Mouse (Mus musculus) hindbrain, postnatal 0 days (tissue): Measurements from ENCODE around the gene Xpr1. TPM values are rescaled to one million over a fixed set of nuclear protein-coding genes. Genes with fewer than 3 reads are reported as not detected.
A peak's percentile ranks its signal among the peaks of the same experiment; 100 is the strongest.

Experiments
- ATAC-seq: fragments of 200-750 bp; cut with Nextera tagmentation; 2 replicates; pipeline ENCODE4 v1.8.0; 2017; ENCODE audit warnings: mild to moderate bottlenecking, moderate TSS enrichment, moderate library complexity
- DNase-seq: peaks from one replicate; pipeline ENCODE4 v3.0.0-alpha.2; 2015; ENCODE audit warnings: low spot score
- H3K27ac ChIP-seq: fragments of 300-500 bp; sonication (generic); 2 replicates; pipeline ENCODE4 v1.5.1; 2014; ENCODE audit warnings: mild to moderate bottlenecking
- H3K27me3 ChIP-seq: fragments of 300-500 bp; sonication (generic); 2 replicates; pipeline ENCODE4 v1.6.1; 2014; ENCODE audit warnings: low read length, mixed read lengths; ENCODE audit not compliant: insufficient read depth
- H3K36me3 ChIP-seq: fragments of 300-500 bp; sonication (generic); 2 replicates; pipeline ENCODE4 v1.6.1; 2014; ENCODE audit warnings: low read length, mixed read lengths; ENCODE audit not compliant: insufficient read depth
- H3K4me1 ChIP-seq: fragments of 300-500 bp; sonication (generic); 2 replicates; pipeline ENCODE4 v1.6.1; 2014; ENCODE audit warnings: antibody characterized with exemption, low read length, mixed read lengths; ENCODE audit not compliant: insufficient read depth
- H3K4me2 ChIP-seq: fragments of 300-500 bp; sonication (generic); 2 replicates; pipeline ENCODE4 v1.6.1; 2014; ENCODE audit warnings: low read depth, mild to moderate bottlenecking, low read length, moderate library complexity, mixed read lengths
- H3K4me3 ChIP-seq: fragments of 300-500 bp; sonication (generic); 2 replicates; pipeline ENCODE4 v1.5.1; 2014; ENCODE audit warnings: low read length
- H3K9ac ChIP-seq: fragments of 300-500 bp; sonication (generic); replicated peaks from 2 replicates; pipeline ENCODE4 v1.6.1; 2014; ENCODE audit warnings: mild to moderate bottlenecking, low read length, moderate library complexity, mixed read lengths
- H3K9me3 ChIP-seq: fragments of 300-500 bp; sonication (generic); 2 replicates; pipeline ENCODE4 v1.6.1; 2016; ENCODE audit warnings: low read length, mixed read lengths
- CTCF ChIP-seq: IDR thresholded peaks from 2 replicates; pipeline ENCODE4 v1.5.1; 2016; ENCODE audit warnings: antibody characterized with exemption, control low read depth, low read depth
- WGBS: fragments of 180-500 bp; shearing (Covaris S2); extraction: QIAGEN DNeasy Blood & Tissue Kit; methylation state at CpG from one replicate; pipeline ENCODE4 v1.1.7; 2014; 5-methylcytosine and 5-hydroxymethylcytosine counted together
- microRNA-seq, 2 experiments: library from miRNA; unstranded; fragments of <30 nt; microRNA quantifications; one replicate each; pipeline ENCODE4; 2016
- polyA plus RNA-seq: library from polyadenylated mRNA; unstranded; fragments of >200 nt; fragmentation: Nextera tagmentation; extraction: Ambion mirVana; gene quantifications from 2 replicates; pipeline ENCODE4 v1.2.1, GENCODE M21; 2015
- total RNA-seq: library from RNA; depleted of rRNA; stranded (reverse); fragments of >200 nt; gene quantifications from 2 replicates; pipeline ENCODE4 v1.2.3, GENCODE M21; 2014; rRNA removed

Gene Xpr1
- total and polyA plus RNA-seq, 2 experiments from 2014 or later, result 33.8 to 107 TPM

DNA sequence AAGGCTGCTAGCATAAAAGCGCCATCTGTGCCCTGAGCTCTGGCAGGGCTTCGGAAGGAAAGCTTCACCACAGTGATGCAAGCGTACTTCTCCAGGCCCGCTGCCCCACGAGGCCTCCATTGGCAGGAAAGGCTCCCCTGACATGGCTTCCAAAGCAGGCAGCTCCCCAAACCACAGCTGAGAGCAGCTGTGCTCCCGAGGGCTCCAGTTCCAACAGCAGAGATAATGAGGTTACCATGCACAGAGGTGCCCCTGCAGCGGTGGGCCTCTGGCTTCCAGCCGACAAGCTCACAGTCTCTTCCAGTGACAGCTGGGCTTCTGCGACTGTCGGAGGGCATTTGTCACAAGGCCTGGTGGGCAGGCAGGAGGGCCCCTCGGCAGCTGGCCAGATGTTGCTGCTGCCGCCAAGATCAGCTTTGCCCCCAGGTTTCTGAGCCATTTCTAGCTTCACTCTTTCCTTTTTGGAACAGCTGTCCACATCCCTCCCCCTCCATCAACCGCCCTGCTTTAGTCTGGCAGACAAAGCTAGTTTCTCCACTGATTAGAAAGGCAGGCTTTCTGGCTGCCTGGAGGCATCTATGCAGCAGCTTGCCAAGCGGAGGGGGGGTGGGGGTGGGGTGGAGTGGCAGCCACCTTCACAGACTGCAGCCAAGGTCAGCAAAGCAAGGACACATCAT is 183.1 kb downstream of the Xpr1 start:
- H3K27me3 ChIP-seq, result no peaks in the 10 kb centered on the region
- peak overlapping the region; percentile 13; the same call in 1 of the 2 replicates for H3K9ac ChIP-seq
- peaks cover 35% of the 10 kb centered on the region for H3K4me1 ChIP-seq
- TF ChIP-seq CTCF, result no peak; the same call in 1 of the 2 replicates
- peak overlapping the region; percentile 90 for H3K27ac ChIP-seq
- 14% methylated on average over 14 of the region's 14 CpGs for WGBS
- DNase-seq (peak; percentile 80), ATAC-seq (peak; percentile 65)
- H3K4me3 ChIP-seq, result no peak overlapping the region
- H3K4me2 ChIP-seq, result no peak overlapping the region
- no peaks in the 10 kb centered on the region for H3K9me3 ChIP-seq
- no peaks in the 10 kb centered on the region for H3K36me3 ChIP-seq

DNA sequence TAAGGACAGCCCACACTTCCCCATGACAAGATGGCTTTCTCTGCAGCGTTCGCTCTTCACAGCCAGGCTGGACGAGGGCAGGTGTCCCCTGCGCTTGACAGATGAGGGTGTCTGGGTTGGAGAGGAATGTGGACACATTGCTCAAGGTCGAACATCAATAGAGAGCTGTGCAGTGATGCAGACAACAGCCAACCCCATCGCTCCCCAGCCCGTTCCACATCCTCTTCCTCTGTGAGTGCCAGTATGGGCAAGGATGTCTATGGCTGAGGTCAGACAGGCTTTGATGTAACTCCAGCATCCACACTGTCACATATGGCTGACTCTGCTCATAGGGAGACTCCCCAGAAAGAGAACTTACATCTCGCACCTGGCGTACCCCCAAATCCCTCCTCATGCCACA is 183.8 kb downstream of the Xpr1 start:
- no peaks in the 10 kb centered on the region for H3K36me3 ChIP-seq
- ATAC-seq (no peak), DNase-seq (no peak)
- no peak for TF ChIP-seq CTCF
- H3K4me2 ChIP-seq, result no peak overlapping the region
- peak overlapping the region; percentile 90 for H3K27ac ChIP-seq
- WGBS, result 55% methylated on average over 9 of the region's 9 CpGs
- no peaks in the 10 kb centered on the region for H3K27me3 ChIP-seq
- no peak overlapping the region for H3K4me3 ChIP-seq
- no peak overlapping the region; the same call in 1 of the 2 replicates for H3K9ac ChIP-seq
- H3K9me3 ChIP-seq, result no peaks in the 10 kb centered on the region
- H3K4me1 ChIP-seq, result peaks cover 35% of the 10 kb centered on the region

DNA sequence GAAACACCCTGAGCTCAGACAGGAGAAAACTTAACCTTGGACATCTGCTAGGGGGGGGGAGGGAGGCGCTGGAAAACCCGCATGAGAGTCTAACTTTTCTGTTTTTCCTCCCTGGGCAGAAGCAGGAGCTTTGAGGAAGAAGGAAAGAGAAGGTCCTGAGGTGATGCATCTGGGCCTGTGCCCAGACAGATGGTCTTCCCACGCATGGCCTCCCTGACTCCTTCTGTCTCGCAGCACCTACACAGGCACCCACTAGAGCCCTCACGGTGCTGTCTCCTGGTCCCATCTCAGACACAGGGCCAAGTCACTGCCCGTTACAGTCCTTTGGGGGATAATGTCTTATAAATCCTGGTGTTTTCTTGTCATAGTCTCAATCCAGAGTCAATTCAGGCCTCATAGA is 184.4 kb downstream of the Xpr1 start:
- H3K27ac ChIP-seq, result peak overlapping the region; percentile 90
- H3K9me3 ChIP-seq, result no peaks in the 10 kb centered on the region
- 50% methylated on average over 6 of the region's 6 CpGs for WGBS
- H3K9ac ChIP-seq, result no peak overlapping the region
- peaks cover 35% of the 10 kb centered on the region for H3K4me1 ChIP-seq
- no peak overlapping the region for H3K4me2 ChIP-seq
- DNase-seq (no peak), ATAC-seq (no peak)
- H3K4me3 ChIP-seq, result no peak overlapping the region
- no peak for TF ChIP-seq CTCF
- no peaks in the 10 kb centered on the region for H3K27me3 ChIP-seq
- H3K36me3 ChIP-seq, result no peaks in the 10 kb centered on the region

DNA sequence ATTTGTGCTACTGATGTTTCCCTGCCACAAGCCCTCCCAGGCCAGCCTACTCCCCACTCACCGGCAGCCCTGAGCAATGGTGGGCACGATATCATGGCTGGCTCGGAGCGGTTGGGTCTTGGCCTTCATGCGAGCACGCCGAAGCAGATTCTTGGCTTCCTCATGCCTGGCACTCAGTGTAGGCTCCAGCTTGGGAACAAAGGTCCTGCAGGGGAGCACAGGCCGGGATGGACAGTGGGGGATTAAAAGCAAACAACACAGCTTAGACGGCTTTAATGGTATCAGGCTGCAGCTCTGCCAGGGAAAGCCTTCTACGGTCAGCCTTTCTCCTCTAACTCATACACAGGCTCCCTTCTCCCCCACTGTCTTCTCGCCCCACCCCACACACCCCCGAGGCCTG is 184.8 kb downstream of the Xpr1 start:
- DNase-seq (peak; percentile 48), ATAC-seq (peak; percentile 10; the same call in 1 of the 2 replicates)
- TF ChIP-seq CTCF, result no peak
- Histone ChIP-seq H3K27ac (peak overlapping the region; percentile 90), H3K4me3 (no peak overlapping the region), H3K9me3 (no peaks in the 10 kb centered on the region), H3K27me3 (no peaks in the 10 kb centered on the region), H3K4me2 (no peak overlapping the region), H3K9ac (no peak overlapping the region), H3K36me3 (no peaks in the 10 kb centered on the region), H3K4me1 (peaks cover 35% of the 10 kb centered on the region)
- 35% methylated on average over 12 of the region's 12 CpGs for WGBS

DNA sequence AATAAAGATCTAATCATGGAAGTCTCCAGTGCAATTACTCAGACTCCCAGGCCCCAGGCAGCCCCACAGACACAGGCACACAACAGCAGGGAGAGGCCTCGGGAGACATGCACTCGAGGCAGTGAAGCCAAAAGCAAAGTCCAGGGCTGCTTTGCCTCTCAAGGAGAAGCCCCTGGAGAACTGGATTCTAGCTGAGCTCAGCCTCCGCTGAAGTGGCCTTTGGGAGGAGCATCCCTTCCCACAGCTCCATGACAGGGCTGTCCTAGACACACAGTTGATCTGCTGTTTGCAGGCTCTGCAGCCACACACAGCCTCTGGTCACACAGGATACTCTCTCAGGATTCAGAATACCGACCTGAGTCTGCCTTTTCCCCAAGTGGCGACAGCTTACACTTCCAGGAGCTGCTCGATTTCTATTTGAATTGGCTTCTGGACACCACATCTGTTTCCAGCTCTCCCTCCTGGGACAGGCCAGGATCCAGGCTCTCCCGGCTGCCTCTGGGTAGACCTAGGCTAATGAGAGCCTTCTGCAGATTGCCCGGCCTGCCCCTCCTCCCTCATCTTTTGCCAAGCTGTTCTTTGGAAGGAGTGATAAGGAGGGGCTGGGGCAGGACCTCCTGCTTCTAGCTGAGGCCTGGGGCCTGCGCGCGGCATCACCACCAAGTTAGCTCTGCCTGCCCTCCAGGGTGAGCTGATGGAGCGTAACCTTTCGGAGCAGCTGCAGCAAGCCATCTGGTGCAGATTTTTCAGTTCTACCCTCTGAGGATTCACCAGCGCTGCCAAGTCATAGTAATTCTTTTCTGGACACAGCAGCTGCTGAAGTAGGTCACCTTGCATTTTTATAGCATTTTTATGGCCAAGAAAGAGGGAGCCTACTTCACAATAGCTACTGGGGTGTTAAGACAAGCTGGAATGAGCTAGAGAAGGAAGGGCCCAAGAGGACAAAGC is 187.5 kb downstream of the Xpr1 start:
- Histone ChIP-seq H3K36me3 (no peaks in the 10 kb centered on the region), H3K4me3 (no peak overlapping the region), H3K27ac (peak overlapping the region; percentile 90), H3K27me3 (no peaks in the 10 kb centered on the region), H3K4me2 (0 out of 2 replicates have a peak overlapping the region, but pooled peaks have one; percentile 3), H3K4me1 (peaks cover 30% of the 10 kb centered on the region), H3K9me3 (no peaks in the 10 kb centered on the region), H3K9ac (peak overlapping the region; percentile 30; the same call in 1 of the 2 replicates)
- WGBS, result 19% methylated on average over 14 of the region's 14 CpGs
- DNase-seq, result peak; percentile 74
- ATAC-seq, result peak; percentile 58
- TF ChIP-seq CTCF, result no peak

Small RNA genes lying within 50 kb of the gene (microRNA-seq; reads per million reads assigned to microRNA genes)
- gene Gm22569, result 0 reads per million in 2 experiments

Other genes with a start within 250 kb of the Xpr1 start
- 16.1 and 18.8 TPM in 2 replicates for gene BC034090, start 173.0 kb downstream of the Xpr1 start, total RNA-seq
- 3.6 and 3.7 TPM in 2 replicates for gene BC034090, start 173.0 kb downstream of the Xpr1 start, polyA plus RNA-seq
- 119 and 142 TPM in 2 replicates for gene Acbd6, start 140.7 kb upstream of the Xpr1 start, total RNA-seq
- 117 and 118 TPM in 2 replicates for gene Acbd6, start 140.7 kb upstream of the Xpr1 start, polyA plus RNA-seq